Mouse (Mus musculus): ENCODE measurements around the gene Pcgf1. TPM values are rescaled to one million over a fixed set of nuclear protein-coding genes. Genes with fewer than 3 reads are reported as not detected.

Pcgf1 gene
- total RNA-seq, 2 experiments from 2014 or later = 8.6 to 10.1 TPM

- DNase-seq = no peak
- intact Hi-C loops (cut with DNase I) = no loop called here
Observed at GRCm38 (mm10) chr6:83095968-83096367, 18.3 kb downstream of the Pcgf1 start.

GRCm38 (mm10) chr6:83098411-83098810 lies 20.7 kb downstream of the Pcgf1 start:
- intact Hi-C loops (cut with DNase I) = no loop called here
- no peak for DNase-seq

GRCm38 (mm10) chr6:83101316-83101687 lies 23.6 kb downstream of the Pcgf1 start, which contains the start of the genes Ccdc142 and Gm42688:
TSS of gene Ccdc142 (plus strand) at chr6:83101601.
TSS of gene Gm42688 (plus strand) at chr6:83101617.
- intact Hi-C loops (cut with DNase I) = loop anchor here (1.0 kb wide), 3 partner anchors 23 to 105 kb away; partner anchors contain the start of gene Aup1
- DNase-seq = peak; percentile 87 to 88

- intact Hi-C loops (cut with DNase I) = loop anchor here (1.0 kb wide), 3 partner anchors 24 to 106 kb away; partner anchors contain the start of gene Aup1
- DNase-seq = peak; percentile 59 to 63
Observed at GRCm38 (mm10) chr6:83101688-83102556, 24.3 kb downstream of the Pcgf1 start.

- DNase-seq = no peak
- intact Hi-C loops (cut with DNase I) = no loop called here
Observed at GRCm38 (mm10) chr6:83103130-83103650, 25.5 kb downstream of the Pcgf1 start.

- intact Hi-C loops (cut with DNase I) = no loop called here
- no peak for DNase-seq
Observed at GRCm38 (mm10) chr6:83104158-83104557, 26.5 kb downstream of the Pcgf1 start.

- intact Hi-C loops (cut with DNase I) = loop anchor here (5.0 kb wide), 1 partner anchor 170 kb away; no protein-coding TSS in a partner anchor
- peak; percentile 75 to 81 for DNase-seq
Observed at GRCm38 (mm10) chr6:83107566-83108400, 30.1 kb downstream of the Pcgf1 start.

GRCm38 (mm10) chr6:83108762-83109668 lies 31.3 kb downstream of the Pcgf1 start, which contains the start of gene Mrpl53:
TSS of gene Mrpl53 (plus strand) at chr6:83109040.
- intact Hi-C loops (cut with DNase I) = loop anchor here (5.0 kb wide), 1 partner anchor 168 kb away; no protein-coding TSS in a partner anchor
- peak; percentile 85 to 88 for DNase-seq

- intact Hi-C loops (cut with DNase I) = no loop called here
Observed at GRCm38 (mm10) chr6:83111510-83112136, 34.0 kb downstream of the Pcgf1 start.

GRCm38 (mm10) chr6:83115011-83115671 lies 37.5 kb downstream of the Pcgf1 start, which contains the start of gene Mogs:
TSS of gene Mogs (plus strand) at chr6:83115496.
- intact Hi-C loops (cut with DNase I) = no loop called here
- peak; percentile 95 to 96 for DNase-seq

More at GRCm38 (mm10) chr6:83111510-83112136, 34.0 kb downstream of the Pcgf1 start:
- DNase-seq = no peak

- DNase-seq = no peak
- intact Hi-C loops (cut with DNase I) = loop anchor here (2.0 kb wide), 1 partner anchor 45 kb away; no protein-coding TSS in a partner anchor
Observed at GRCm38 (mm10) chr6:83115682-83116372, 38.2 kb downstream of the Pcgf1 start.

- no peak for DNase-seq
- intact Hi-C loops (cut with DNase I) = loop anchor here (2.0 kb wide), 1 partner anchor 44 kb away; no protein-coding TSS in a partner anchor
Observed at GRCm38 (mm10) chr6:83116373-83117164, 38.9 kb downstream of the Pcgf1 start.

- DNase-seq = no peak
- intact Hi-C loops (cut with DNase I) = loop anchor here (2.0 kb wide), 1 partner anchor 44 kb away; no protein-coding TSS in a partner anchor
Observed at GRCm38 (mm10) chr6:83117165-83117438, 39.4 kb downstream of the Pcgf1 start.

GRCm38 (mm10) chr6:83117616-83118015 lies 39.9 kb downstream of the Pcgf1 start:
- intact Hi-C loops (cut with DNase I) = loop anchor here (2.0 kb wide), 1 partner anchor 43 kb away; no protein-coding TSS in a partner anchor

GRCm38 (mm10) chr6:83118369-83118768 lies 40.7 kb downstream of the Pcgf1 start:
- intact Hi-C loops (cut with DNase I) = no loop called here
- DNase-seq = no peak

More at GRCm38 (mm10) chr6:83117616-83118015, 39.9 kb downstream of the Pcgf1 start:
- DNase-seq = no peak

- no peak for DNase-seq
- intact Hi-C loops (cut with DNase I) = no loop called here
Observed at GRCm38 (mm10) chr6:83118825-83119733, 41.4 kb downstream of the Pcgf1 start.

Measured in heart, postnatal 36 days (tissue).